Mouse (Mus musculus): ENCODE measurements at regions not wholly inside any gene's neighbourhood (a gene's known extent, or its start where the extent isn't known, plus 50 kb on each side); places are given as distances from the start of the nearest gene placed in this dataset.

- DNase-seq: no peak
Measured at GRCm38 (mm10) chr3:149993199-149993598, 1002.8 kb upstream of the Adgrl2 start.

GRCm38 (mm10) chr3:149987801-149988200 is 997.4 kb upstream of the Adgrl2 start:
- no peak for DNase-seq

- DNase-seq: no peak
Measured at GRCm38 (mm10) chr3:149956993-149957392, 966.6 kb upstream of the Adgrl2 start.

GRCm38 (mm10) chr3:149936197-149936596 is 945.8 kb upstream of the Adgrl2 start:
- no peak for DNase-seq

- no peak for DNase-seq
Measured at GRCm38 (mm10) chr3:149934832-149935231, 944.5 kb upstream of the Adgrl2 start.

GRCm38 (mm10) chr3:149928456-149929360 is 938.4 kb upstream of the Adgrl2 start:
- DNase-seq: no peak

- DNase-seq: no peak
Measured at GRCm38 (mm10) chr3:149920206-149920605, 929.9 kb upstream of the Adgrl2 start.

GRCm38 (mm10) chr3:149918201-149918600 is 927.8 kb upstream of the Adgrl2 start:
- DNase-seq: no peak

GRCm38 (mm10) chr3:149910721-149911120 is 920.4 kb upstream of the Adgrl2 start:
- DNase-seq: no peak

- no peak for DNase-seq
Measured at GRCm38 (mm10) chr3:149901783-149902182, 911.4 kb upstream of the Adgrl2 start.

GRCm38 (mm10) chr3:149876553-149876952 is 886.2 kb upstream of the Adgrl2 start:
- DNase-seq: no peak

GRCm38 (mm10) chr3:149865945-149866344 is 875.6 kb upstream of the Adgrl2 start:
- no peak for DNase-seq

- DNase-seq: no peak
Measured at GRCm38 (mm10) chr3:149846941-149847539, 856.7 kb upstream of the Adgrl2 start.

GRCm38 (mm10) chr3:149845826-149846486 is 855.6 kb upstream of the Adgrl2 start:
- no peak for DNase-seq

GRCm38 (mm10) chr3:149845083-149845825 is 854.9 kb upstream of the Adgrl2 start:
- DNase-seq: peak; percentile 4

GRCm38 (mm10) chr3:149837921-149838320 is 847.6 kb upstream of the Adgrl2 start:
- no peak for DNase-seq

- no peak for DNase-seq
Measured at GRCm38 (mm10) chr3:149836467-149837233, 846.3 kb upstream of the Adgrl2 start.

GRCm38 (mm10) chr3:149827181-149827580 is 836.8 kb upstream of the Adgrl2 start:
- DNase-seq: no peak

GRCm38 (mm10) chr3:149826757-149827156 is 836.4 kb upstream of the Adgrl2 start:
- DNase-seq: no peak

- DNase-seq: no peak
Measured at GRCm38 (mm10) chr3:149820670-149821069, 830.3 kb upstream of the Adgrl2 start.

GRCm38 (mm10) chr3:149819863-149820262 is 829.5 kb upstream of the Adgrl2 start:
- no peak for DNase-seq

- no peak for DNase-seq
Measured at GRCm38 (mm10) chr3:149819081-149819480, 828.7 kb upstream of the Adgrl2 start.

Data from heart, postnatal 4 days (tissue).